Mouse (Mus musculus): Measurements from ENCODE around the gene Slc12a3. TPM values are rescaled to one million over a fixed set of nuclear protein-coding genes. Genes with fewer than 3 reads are reported as not detected.
A peak's percentile ranks its signal among the peaks of the same experiment; 100 is the strongest.

Gene Slc12a3
- total RNA-seq, 2 experiments from 2014 or later = 1.0 to 29.0 TPM

DNA sequence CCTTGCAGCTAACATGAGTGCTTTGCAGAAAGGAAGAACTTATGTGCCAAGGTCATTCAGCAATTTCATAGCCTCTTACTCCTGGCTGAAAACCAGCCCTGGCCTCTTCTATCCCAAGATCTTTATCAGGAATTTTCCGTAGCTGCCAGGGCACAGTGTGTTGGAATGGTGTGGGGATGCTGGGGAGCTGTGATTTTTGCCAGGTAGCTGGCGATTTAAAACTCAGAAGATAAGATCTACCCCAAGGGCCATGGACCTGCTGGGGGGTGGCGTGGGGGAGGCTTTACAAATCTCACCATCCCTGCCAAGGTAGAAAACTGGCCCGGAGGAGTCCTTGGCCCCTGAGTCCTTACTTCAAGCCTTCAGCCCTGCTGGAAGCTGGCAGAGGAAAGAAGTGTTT is 3.0 kb upstream of the Slc12a3 start:
- DNase-seq (ENCODE audit: low spot score in 2 of 2) = no peak

DNA sequence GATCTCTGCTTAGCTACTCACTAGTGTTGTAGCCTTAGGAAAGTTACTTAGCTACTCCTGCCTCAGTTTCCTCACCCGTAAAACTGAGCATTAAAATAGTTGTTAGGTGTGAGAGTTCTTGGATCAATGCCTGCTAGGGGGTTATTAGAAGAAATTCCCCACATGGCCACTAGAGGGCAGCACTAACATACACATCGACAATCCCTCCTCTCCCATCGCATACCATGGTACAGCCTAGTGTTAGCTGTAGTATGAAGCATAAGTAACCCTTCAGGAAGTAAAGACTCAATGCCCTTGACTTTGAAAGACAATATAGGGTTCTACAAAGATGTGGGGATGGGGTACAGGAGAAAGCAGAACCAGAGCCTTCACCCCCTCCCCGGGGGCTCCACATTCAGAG is 1.7 kb downstream of the Slc12a3 start:
- no peak for DNase-seq (ENCODE audit: low spot score in 2 of 2)

DNA sequence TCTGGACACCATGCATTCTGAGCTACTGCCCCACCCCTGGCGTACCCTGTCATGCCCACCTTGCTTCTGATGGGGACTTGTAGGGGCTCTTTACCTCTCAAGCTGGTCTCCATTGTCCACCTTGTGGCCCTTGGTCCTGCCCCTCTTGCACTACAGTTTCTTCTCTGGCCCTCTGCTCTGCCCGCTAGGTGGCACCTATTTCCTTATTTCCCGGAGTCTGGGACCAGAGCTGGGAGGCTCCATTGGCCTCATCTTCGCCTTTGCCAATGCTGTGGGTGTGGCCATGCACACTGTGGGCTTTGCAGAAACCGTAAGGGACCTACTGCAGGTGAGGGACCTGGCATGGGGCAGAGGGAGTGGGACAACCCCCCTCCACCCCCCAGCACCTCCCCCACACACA is 4.3 kb downstream of the Slc12a3 start:
- no peak for DNase-seq (ENCODE audit: low spot score in 2 of 2)

DNA sequence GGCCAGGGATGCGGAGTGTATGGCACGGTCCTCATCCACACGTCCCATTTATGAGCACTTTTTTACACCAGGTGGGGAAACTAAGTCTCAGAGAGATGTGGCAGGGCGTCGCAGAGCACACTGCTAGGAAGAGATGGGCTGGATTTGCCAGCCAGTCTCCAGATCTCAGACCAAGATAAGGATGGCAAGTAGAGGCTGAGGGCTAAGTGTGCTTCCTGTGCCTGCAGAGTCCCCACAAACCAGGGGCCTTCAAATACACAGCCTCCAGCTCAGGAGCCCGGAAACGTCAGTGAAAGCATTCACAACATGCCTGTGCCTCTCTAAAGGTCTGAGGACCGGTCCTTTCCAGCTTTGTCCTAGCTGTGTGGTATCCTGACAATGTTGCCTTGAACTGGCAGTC is 8.6 kb downstream of the Slc12a3 start:
- no peak for DNase-seq (ENCODE audit: low spot score in 2 of 2)

DNA sequence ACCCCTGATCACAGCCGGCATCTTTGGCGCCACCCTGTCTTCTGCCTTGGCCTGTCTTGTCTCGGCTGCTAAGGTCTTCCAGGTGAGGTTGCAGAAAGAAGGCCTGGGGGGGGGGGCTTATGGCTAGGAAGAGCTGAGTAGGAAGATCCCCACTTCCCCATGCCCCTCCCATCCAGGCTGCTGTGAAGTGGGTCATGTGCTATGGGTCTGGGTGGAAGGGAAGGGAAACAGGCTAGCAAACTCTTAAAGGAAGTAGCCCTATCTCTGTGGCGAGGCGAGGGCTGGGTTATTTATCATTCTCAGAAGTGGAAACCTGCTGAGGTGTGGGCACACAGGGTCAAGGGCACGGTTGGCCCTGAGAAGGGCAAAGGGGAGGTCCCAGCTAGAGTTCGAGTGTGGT is 11.8 kb downstream of the Slc12a3 start:
- no peak for DNase-seq (ENCODE audit: low spot score in 2 of 2)

DNA sequence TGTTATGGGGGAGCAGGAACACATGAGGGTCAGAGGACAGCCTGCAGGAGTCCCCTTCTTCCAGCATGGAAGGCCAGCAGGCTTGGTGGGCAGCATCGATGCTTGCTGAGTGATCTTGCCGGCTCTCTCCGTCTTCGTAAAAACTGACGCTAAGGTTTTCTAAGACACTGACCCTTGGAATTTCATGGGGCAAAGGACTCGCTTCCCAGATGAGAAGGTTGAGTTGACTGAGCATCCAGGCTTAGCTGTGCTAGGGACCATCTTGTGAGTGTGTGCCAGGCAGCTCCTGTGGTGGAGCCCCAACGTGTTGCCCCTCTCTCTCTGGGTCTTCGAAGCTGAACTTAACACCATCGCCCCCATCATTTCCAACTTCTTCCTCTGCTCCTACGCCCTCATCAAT is 13.7 kb downstream of the Slc12a3 start:
- no peak for DNase-seq (ENCODE audit: low spot score in 2 of 2)

DNA sequence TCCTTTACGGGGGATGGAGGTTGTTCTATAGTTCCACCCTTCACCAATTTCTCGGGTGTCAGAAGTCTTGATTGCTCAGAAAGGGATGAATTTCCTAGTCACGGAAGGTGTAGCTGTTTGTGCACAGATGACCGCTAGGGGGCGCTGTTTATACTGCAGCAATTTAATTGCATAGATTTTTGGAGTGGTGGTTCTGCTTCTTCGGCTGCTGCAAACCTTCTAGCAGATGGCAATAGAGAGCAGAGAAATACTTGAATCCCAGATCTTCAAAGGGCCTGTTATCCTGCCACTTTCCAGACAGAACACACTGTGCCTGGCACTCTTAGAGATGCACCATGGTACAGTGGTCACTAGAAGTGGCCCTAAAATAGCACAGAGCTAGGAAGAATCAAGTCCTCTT is 14.3 kb downstream of the Slc12a3 start:
- peak; percentile 53 to 59 for DNase-seq (ENCODE audit: low spot score in 2 of 2)

DNA sequence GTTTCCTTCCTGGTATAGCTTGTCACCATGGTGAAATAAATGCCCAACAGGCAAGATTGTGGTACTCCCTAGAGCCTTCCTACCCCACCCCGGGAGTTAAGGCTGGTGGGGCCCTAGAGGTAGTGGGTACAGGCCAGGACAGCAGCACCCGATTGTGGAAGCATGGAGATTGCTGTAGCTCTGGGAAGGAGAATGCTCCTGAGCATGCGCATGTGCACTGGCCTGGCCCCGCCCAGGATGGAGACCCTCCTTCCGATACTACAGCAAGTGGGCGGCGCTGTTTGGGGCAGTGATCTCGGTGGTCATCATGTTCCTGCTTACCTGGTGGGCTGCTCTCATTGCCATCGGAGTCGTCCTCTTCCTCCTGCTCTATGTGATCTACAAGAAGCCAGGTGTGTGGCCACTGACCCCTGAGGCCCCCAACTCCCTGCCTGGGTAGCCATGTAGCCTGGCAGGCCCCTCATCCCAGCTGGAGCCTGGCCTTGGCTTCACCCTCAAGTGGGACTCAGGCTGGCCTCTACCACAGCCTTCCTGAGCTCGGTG is 14.8 kb downstream of the Slc12a3 start:
- no peak for DNase-seq (ENCODE audit: low spot score in 2 of 2)

DNA sequence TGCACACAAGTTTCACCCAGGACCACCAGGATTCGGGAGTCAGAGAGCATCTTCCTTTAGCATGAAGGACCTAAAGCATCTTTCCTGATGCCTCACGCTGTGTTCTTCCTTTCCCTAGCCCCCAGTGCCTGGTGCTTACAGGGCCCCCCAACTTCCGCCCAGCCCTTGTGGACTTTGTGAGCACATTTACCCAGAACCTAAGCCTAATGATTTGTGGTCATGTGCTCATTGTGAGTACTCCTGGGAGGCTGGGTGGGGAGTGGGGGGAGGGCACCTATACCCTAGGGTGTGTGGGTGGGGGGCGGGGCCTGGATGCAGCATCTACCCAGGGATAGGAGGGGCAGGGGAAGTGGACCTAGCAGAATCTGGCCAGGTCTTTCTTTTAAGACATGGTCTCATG is 16.7 kb downstream of the Slc12a3 start:
- DNase-seq (ENCODE audit: low spot score in 2 of 2) = no peak

DNA sequence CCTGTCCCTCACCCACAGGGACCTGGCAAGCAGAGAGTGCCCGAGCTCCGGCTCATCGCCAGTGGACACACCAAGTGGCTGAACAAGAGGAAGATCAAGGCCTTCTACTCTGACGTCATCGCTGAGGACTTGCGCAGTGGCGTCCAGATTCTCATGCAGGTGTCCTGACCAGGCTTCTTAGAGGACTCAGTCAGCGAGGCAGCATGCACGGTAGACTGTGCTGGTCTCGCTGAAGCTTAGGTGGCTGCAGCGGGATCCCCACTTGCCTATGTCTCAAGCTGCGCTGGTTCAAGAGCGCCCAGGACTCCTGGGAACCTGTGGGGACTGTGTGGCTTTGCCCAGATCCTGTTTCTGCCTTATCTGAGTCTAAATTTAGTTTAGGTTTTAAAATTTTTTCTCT is 17.3 kb downstream of the Slc12a3 start:
- DNase-seq (ENCODE audit: low spot score in 2 of 2) = no peak

DNA sequence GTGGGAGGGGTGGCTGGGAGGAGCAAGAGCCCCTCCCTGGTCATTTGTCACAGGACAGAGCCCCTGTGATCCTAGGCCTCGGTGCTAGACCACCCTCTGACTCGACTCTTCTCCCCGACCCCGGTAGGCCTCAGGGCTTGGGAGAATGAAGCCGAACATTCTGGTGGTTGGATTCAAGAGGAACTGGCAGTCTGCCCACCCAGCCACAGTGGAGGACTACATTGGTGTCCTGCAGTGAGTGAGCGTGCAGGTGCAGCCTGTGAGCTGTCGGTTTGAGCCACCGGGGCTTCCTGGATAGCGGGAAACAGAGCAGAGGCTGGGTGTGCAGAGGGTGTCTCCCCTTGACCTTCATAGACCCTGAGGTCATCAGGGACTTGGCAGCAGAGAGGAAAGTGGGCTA is 19.4 kb downstream of the Slc12a3 start:
- DNase-seq (ENCODE audit: low spot score in 2 of 2) = no peak

DNA sequence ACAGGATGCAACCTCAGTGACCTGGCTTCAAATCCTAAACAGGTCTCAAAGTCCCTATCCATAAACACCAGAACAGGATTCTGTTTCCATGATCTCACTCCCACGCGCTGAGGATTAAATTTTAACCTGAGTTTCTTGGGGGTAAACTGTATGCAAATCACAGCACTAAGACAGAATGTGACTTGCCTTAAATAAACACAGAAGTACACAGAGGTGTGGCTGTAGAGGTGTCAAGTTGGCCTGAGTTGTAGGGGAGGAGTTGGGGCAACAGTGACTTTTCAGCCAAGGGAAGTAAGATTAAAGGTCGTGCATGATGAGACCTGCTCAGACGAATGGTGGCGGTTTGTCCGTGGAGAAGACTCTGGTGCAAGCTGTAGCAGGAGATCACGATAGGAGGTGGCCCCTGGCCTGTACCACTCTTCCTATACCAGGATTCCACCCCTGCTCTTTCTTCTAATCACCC is 25.1 kb downstream of the Slc12a3 start:
- DNase-seq (ENCODE audit: low spot score in 2 of 2) = no peak

DNA sequence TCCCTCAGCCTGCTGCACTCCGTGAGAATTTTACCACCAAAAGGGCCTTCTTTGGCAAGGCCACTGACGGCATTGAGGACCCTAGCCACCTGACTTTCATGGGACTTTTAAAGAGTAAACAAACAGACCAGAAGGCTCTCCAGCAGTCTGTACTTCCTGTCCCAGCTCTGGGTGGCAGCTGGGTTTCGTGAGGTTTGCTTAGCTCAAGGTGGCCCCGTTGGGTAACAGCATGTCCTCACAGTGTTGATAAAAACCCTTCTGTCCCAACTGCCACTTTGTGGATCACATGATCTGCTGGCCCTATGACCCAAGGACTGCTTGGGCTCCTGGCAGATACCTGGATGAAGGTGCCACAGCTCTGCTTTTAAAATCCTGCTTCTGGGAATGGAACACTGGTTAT is 25.6 kb downstream of the Slc12a3 start:
- DNase-seq (ENCODE audit: low spot score in 2 of 2) = no peak

DNA sequence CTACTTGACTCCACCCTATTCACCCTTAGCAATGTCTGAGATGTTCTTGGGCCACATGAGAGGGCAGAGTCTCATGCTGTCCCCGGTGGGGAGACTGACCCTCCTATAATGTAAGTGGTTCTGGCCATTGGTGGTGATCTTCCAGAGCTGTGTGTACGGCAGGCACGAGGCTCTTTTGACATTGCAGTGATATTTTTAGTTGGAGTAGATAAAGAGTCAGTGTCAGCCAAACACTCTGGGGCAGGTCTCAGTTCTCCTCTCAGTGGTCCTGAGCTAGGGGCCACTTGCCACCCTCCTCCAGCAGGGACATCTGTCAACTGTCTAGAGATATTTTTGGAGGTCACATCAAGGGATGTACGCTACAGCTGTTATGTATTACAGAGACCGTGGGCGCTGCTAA is 28.2 kb downstream of the Slc12a3 start:
- DNase-seq (ENCODE audit: low spot score in 2 of 2) = no peak

DNA sequence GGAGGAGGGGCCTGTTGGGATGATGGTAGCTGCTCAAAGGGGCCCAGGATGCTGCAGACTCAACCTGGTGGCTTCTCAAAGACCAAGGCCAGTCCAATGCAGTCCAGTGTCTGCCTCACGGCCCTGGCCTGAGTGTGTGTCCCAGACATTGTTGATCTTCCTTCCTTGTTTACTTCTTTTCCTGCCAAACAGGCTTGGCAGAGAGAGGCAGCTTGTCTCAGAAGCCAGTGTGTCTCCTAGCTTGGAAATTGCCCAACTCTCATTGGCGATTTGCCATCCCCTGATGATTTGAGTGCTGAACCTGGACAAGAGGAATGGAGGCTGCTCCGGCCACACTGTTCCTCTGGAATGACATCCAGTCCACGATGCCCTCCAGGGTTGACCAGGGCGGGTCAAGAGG is 29.5 kb downstream of the Slc12a3 start:
- peak; percentile 38 to 54 for DNase-seq (ENCODE audit: low spot score in 2 of 2)

DNA sequence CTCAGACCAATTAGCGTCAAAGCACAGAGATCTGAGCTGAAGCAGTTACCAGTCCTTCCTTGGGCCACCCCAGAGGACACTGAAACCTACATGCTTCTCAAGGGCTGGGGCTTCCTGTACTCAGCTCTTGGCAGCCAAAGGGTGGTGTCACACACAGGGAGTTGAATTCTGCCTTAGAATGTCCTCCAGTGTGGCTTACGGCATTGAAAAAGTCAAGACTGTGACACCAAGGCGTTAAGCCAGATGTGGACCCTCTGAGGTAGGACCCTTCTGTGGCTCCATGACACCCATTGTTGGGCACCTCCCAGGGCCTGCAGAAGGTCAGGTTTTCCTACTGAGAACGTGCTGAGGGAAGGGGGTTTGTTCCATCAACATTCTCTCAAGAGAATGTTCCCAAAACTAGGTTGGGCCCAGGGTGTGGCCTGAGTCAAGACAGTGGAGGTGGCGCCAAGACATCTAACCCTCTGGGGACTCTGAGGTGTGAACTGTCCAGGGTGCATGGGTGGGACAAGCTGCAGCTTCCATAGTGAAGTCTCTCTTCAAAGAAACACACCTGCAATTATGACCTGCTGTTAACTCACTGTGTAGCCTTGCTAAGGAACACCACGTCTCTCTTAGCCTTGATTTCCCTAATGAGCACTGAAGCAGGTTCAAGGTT is 32.9 kb downstream of the Slc12a3 start:
- no peak for DNase-seq (ENCODE audit: low spot score in 2 of 2)

DNA sequence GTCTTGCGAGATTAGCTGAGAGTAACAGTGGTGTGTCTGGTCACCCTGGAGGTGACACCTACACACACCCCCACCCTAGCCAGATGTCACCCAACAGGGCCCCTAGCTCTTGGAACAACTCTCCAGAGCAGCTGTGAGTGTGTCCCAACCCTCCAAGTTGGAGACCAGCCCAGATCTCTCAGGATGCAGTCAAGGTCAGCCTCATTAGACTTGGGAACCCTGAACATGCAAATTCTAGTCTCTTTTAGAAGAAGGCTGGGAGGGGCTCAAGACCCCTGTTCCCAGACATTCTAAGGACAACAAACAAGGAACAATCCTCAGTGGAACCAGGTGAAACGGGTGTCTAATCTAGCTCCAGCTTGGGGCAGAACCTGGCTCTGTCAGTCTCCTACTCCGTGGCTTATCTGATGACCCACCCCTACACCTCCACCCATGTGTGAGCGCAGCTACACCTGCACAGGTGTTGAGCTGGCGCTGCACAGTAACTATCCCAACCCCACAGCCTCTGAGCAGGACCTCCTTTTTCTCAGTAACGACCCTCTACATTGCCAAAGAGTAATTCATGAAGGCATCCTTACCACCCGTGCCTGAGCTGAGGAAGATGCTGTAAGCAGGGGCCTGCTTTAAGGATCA is 33.7 kb downstream of the Slc12a3 start:
- no peak for DNase-seq (ENCODE audit: low spot score in 2 of 2)

DNA sequence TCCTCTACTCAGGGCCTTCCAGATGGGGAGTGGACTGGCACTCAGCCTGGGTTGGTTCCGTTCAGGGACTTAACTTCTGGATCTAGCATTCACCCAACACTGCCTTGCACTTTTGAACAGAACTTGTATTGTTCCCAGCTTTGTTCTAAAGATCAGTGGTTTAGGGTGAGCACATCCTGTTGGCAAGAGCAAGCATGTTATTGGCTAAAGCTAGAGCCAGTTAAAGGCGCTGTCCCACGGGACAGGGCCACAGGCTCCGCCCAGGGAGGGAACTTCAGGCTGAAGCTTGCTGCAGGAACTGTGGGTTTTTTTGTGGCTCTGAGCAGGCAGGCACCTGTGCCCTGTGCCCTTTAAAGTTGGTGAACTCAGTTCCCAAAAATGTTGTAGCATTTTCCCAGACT is 34.3 kb downstream of the Slc12a3 start:
- DNase-seq (ENCODE audit: low spot score in 2 of 2) = no peak

DNA sequence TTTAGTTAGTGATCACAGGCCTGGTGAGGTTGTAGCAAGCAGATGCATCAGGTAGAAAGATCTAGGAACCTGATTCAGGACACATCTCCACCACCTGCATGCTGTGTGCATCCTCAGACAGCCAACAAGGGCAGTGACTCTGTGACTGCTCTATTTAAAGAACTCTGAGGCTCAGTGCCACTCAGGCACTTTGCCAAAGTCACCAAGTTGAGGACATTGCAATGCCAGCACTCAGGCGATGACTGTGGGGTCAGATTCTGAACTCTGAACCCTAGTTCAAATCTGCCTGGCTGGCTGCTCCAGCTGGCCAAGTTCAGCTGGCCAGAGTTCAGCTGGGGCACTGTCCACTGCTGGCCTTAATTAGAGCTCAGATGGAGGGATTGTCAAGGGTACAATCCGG is 34.9 kb downstream of the Slc12a3 start:
- no peak for DNase-seq (ENCODE audit: low spot score in 2 of 2)

DNA sequence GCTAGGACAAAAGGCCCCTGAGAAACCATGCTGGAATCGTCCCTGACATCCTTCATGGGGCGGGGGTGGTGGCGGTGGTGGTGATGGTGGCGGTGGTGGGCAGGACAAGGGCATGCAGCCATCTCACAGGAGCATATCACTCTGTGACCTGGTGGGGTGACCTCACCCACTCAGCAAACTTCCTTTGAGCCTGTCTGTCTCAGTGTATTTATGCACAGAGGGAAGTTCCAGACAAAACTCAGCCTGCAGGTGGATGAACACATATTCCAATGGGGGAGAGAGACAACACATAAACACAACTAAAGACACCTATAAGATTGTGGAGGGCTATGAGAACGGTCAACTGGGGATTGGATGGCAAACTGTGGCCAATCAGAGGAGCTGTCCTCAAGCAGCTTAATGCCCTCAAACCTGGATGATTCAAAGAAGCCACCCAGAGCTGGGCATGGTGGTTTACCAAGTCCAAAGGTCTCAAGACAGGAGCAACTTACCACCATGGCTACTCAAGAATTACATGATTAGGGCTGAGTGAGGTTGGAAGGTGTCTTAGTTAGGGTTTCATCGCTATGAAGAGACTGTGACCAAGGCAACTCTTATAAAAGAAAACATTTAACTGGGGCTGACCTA is 35.8 kb downstream of the Slc12a3 start:
- no peak for DNase-seq (ENCODE audit: low spot score in 2 of 2)

DNA sequence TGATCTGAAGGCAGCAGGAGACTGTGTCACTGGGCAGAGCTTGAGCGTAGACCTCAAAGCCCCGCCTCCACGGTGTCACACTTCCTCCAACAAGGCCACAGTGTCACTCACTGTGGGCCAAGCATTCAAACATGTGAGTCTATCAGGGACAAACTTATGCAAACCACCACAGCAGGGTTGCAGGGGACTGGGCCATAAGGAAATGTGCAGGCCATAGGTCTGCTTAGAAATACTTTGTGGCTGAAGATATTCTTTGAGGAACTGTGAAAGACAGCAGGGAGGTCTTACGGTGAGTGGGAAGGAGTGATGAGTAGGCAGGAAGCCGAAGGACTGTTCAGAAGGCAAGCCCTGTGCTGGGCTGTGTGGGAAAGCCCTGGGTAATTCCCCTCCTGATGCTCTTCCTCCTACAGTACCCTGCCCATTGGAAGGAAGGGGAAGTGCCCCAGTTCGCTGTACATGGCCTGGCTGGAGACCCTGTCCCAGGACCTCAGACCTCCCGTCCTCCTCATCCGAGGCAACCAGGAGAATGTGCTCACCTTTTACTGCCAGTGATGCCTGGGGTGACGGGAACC is 36.5 kb downstream of the Slc12a3 start:
- DNase-seq (ENCODE audit: low spot score in 2 of 2) = no peak

DNA sequence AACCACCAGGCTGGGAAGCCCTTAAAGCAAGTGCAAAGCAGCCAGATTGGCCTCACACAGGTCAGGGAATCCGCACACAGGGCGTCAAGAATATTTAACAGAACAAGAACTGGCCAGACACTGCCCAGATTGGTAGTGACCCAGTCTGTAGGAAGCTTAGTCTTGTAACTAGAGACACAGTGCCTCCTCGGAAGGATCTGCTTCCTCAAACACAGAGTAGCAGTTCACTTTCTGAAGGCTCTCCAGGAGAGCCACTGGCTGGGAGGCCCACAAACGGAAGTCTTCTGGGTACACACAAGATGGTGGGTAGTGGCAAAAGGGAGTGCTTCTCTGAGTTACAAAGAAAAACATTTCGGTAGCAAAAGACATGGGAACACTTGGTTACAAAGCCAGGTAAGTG is 41.8 kb downstream of the Slc12a3 start:
- no peak for DNase-seq (ENCODE audit: low spot score in 2 of 2)

Measured in adrenal gland, postnatal 4 days (tissue).